Mouse (Mus musculus): ENCODE results near the gene Apol9b.

DNA sequence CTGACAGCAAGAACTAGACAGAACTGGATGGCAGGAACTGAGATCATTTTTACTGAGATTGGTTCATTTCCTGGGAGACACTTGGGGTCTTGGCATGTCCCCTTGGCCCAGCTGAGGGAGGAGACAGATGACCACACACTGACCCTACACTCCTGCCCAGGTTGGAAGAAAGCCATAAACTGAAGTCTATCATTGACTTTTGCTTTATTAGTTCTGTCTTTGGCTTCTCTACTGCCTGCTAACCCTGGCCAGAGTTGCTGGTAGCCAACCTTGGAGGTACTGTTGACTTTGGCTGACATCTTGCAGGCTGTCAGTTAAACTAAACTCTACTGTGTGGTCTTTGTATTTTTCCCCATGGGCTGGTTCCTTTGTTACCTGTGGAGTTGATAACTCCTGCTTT is 16.2 kb downstream of the Apol9b start:
- TF ChIP-seq JUND (conservative IDR thresholded peaks at IDR 0.05; ENCODE audit: low read depth, low read length) = no peak
- no peak for TF ChIP-seq E2F4 (IDR thresholded peaks at IDR 0.05; ENCODE audit: insufficient replicate concordance, low read depth, low read length)
